Mouse (Mus musculus): ENCODE results near the gene Cd86.

DNA sequence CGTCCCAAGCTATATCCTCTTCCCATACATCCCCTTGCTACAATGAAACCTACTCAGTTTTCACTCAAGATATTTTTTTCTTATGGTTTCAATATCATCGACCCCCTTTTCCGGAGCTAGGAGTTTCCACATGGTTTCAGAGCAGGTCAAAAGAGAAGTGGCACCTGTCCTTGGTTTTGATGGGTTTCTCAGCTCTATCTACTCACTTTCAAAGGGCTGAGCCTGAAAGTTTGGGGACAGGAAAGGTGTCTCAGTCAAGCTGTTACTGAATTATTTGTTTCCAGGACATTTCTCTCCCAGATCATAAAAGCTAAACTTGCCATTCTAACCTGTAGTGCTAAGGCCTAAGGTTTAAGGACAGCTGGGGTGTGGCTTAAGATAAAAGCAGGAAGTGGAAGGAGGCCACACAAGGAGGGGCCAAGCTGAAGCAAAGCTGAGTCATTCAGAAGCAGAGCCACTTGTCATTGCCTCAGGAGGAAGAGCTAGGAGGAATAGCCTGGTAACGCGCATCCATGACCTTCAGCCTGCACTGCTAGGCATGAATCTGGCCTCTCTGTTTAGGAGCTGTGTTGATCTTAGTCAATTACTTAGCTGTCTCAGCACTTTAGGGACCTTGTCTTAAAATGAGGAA, 39.2 kb downstream of the Cd86 start:
- TF ChIP-seq GATA1 (IDR thresholded peaks at IDR 0.05; ENCODE audit: borderline replicate concordance, low read length) = no peak
- TF ChIP-seq FLI1 (IDR thresholded peaks at IDR 0.05; ENCODE audit: low read length) = no peak
